In the genomic region with DNA sequence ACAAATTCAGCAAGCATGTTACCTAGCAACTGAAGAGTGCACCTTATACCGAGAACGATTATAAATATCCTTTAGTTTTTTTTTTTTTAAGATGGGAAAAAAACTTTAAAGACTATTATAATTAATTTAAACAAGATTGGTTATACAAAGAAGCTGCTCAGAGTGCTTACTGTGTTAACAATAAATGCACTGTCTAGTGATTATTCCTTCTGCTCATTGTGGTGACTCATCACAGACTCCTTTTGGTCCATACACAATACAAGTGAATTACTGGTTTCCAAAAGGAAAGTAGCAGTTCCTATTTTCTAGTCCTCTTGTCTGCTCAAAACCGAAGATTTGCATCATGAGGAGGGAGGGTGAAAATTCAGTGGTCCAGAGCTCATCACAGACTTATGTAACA, we compare ENCODE assay signal across 22 mouse cellular contexts.
"Had no signal": no experiment of that assay in that cellular context is flagged by ENCODE, and none has a peak within 500 bp of the region (broad histone marks: within the 10 kb centered on the region; RNA-seq: fewer than 3 reads in every experiment).

No protein-coding gene starts in this region.

- ATAC-seq: intestine, postnatal 0 days; liver, postnatal 0 days; lung, postnatal 0 days; midbrain, embryonic 15.5 days had no signal

- H3K4me3 ChIP-seq: kidney, embryonic 15.5 days; limb, embryonic 12.5 days; limb, embryonic 15.5 days; midbrain, embryonic 12.5 days; midbrain, embryonic 15.5 days; neural tube, embryonic 12.5 days; neural tube, embryonic 15.5 days had no signal

- H3K36me3 ChIP-seq: kidney, embryonic 15.5 days; limb, embryonic 12.5 days; limb, embryonic 15.5 days; midbrain, embryonic 12.5 days; midbrain, embryonic 15.5 days; neural tube, embryonic 12.5 days; neural tube, embryonic 15.5 days had no signal

- H3K9ac ChIP-seq: kidney, embryonic 15.5 days; limb, embryonic 12.5 days; limb, embryonic 15.5 days; liver, embryonic 14.5 days; liver, postnatal 0 days; lung, embryonic 14.5 days; midbrain, embryonic 12.5 days; midbrain, embryonic 15.5 days; neural tube, embryonic 12.5 days; neural tube, embryonic 15.5 days had no signal

- H3K4me2 ChIP-seq: kidney, embryonic 15.5 days; limb, embryonic 12.5 days; limb, embryonic 15.5 days; liver, embryonic 11.5 days; lung, embryonic 14.5 days; midbrain, embryonic 12.5 days; midbrain, embryonic 15.5 days; neural tube, embryonic 12.5 days; neural tube, embryonic 15.5 days had no signal

- H3K9me3 ChIP-seq: kidney, embryonic 15.5 days; limb, embryonic 12.5 days; limb, embryonic 15.5 days; midbrain, embryonic 12.5 days; midbrain, embryonic 15.5 days; neural tube, embryonic 12.5 days; neural tube, embryonic 15.5 days had no signal

- H3K27ac ChIP-seq: kidney, embryonic 15.5 days; limb, embryonic 12.5 days; limb, embryonic 15.5 days; liver, embryonic 14.5 days; macrophage; midbrain, embryonic 12.5 days; midbrain, embryonic 15.5 days; neural tube, embryonic 12.5 days; neural tube, embryonic 15.5 days had no signal

- H3K27me3 ChIP-seq: kidney, embryonic 15.5 days; limb, embryonic 12.5 days; limb, embryonic 15.5 days; midbrain, embryonic 12.5 days; midbrain, embryonic 15.5 days; neural tube, embryonic 12.5 days; neural tube, embryonic 15.5 days had no signal

- DNase-seq: kidney, adult 8-10 months; kidney, postnatal 14 days; kidney, postnatal 4 days; layer of hippocampus, postnatal 36 days; left cerebral cortex, postnatal 4 days; liver, postnatal 0 days; lung, embryonic 14.5 days; right cerebral cortex, adult 18-20 months; thymus, adult 2 months; thymus, postnatal 14 days had no signal

- H3K4me1 ChIP-seq: kidney, embryonic 15.5 days; limb, embryonic 12.5 days; limb, embryonic 15.5 days; midbrain, embryonic 12.5 days; midbrain, embryonic 15.5 days; neural tube, embryonic 12.5 days; neural tube, embryonic 15.5 days had no signal
